Mouse (Mus musculus) adrenal gland, postnatal 14 days (tissue): ENCODE measurements around the gene Cldn9. TPM values are rescaled to one million over a fixed set of nuclear protein-coding genes. Genes with fewer than 3 reads are reported as not detected.

Experiments used
- DNase-seq: peaks from one replicate; pipeline ENCODE4 v3.0.0; 2021; ENCODE audit warnings: mixed read lengths
- long read RNA-seq, 2 experiments: library from polyadenylated mRNA; stranded (forward); transcript quantifications; one replicate each; pipeline ENCODE4 v2.0.0; 2021
- total RNA-seq: library from RNA; stranded (reverse); gene quantifications from 2 replicates; pipeline ENCODE4 v1.2.3, GENCODE M21; 2021

The Cldn9 gene
- total RNA-seq: not detected in 2 replicates
- long read RNA-seq, experiment 1: 0 reads
- long read RNA-seq, experiment 2: 0 reads

- DNase-seq: no peak
Measured at GRCm38 (mm10) chr17:23683856-23684672, at the start of gene Cldn9. Gene Cldn9, minus strand, starts transcription at chr17:23684026.

GRCm38 (mm10) chr17:23730441-23730840, 46.6 kb upstream of the Cldn9 start:
- no peak for DNase-seq

GRCm38 (mm10) chr17:23726758-23727142, 42.9 kb upstream of the Cldn9 start:
- DNase-seq: peak; percentile 91

- DNase-seq: peak; percentile 98
Measured at GRCm38 (mm10) chr17:23725999-23726757, 42.4 kb upstream of the Cldn9 start, which contains the start of gene Pkmyt1. Gene Pkmyt1, plus strand, starts transcription at chr17:23726336.

- DNase-seq: no peak
Measured at GRCm38 (mm10) chr17:23725477-23725876, 41.7 kb upstream of the Cldn9 start.

- DNase-seq: no peak
Measured at GRCm38 (mm10) chr17:23722376-23723125, 38.7 kb upstream of the Cldn9 start, which contains the start of gene 1520401A03Rik. Gene 1520401A03Rik, minus strand, starts transcription at chr17:23722783.

GRCm38 (mm10) chr17:23721886-23722285, 38.1 kb upstream of the Cldn9 start:
- DNase-seq: peak; percentile 48

DNA sequence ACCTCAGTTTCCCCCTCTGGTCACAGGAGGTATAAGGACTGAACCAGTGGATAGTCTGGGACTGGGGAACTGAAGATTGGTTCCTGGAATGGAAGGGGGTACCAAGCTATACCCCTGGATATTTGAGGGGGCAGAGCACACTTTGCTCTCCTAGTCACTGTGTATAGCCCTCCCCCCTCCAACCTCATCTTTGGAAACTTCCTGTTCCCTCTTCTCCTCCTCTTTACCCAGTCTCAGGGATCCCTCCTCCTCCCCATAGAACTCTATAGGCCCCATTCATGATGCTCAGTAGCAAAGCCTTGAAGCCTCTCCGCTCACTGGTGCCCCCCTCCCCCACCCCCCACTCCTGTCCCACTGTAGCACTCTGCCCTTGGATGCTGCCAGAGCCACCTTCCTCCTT, 35.6 kb upstream of the Cldn9 start:
- no peak for DNase-seq

GRCm38 (mm10) chr17:23717003-23717402, 33.2 kb upstream of the Cldn9 start:
- DNase-seq: no peak

- peak; percentile 89 for DNase-seq
Measured at GRCm38 (mm10) chr17:23706212-23706611, 22.4 kb upstream of the Cldn9 start.

DNA sequence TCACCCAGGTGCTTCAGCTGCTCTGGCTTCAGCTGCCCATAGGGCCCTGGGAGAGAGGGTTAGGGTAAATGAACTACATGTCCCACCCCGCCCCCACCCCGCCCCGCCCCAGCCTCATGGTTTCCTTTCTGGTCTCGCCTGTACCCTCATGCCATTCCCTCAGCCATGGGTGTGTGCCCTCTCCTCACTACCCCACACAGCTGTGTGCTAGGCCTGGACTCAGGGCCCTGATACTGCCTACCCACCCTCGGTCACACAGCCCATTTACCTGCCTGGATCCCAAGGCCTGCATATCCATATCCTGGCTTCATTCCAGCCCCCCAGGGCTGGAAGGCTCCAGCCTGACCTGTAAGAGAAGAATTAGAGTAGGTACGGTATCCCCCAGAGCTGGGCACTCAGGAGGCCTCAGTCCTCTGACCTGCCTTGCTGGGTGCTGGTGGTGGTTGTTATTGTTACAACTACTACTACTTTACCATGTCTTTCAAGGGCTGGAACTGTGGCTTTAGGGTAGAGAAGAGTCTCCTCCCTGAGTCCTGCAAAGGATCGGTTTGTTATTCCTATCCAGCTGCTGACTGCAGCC, 21.8 kb upstream of the Cldn9 start:
- no peak for DNase-seq

DNA sequence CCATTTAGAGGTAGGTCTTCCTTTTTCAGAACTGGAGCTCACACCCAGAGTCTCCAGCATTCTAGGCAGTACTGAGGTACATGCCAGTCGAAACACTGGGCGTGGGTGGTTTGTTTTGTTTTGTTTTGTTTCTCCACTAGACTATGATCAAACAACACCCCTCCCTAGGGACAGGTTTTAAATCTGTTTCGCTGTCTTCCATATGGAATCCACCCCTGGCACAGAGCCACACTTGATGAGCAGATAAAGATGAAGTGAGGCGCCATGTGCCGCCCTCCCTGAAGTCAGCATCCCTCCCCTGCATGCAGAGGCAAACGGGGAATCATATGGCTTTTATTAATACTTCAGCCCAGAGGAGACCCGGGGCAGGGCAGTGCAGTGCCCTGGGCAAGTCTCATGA, 20.9 kb upstream of the Cldn9 start:
- DNase-seq: no peak

- DNase-seq: no peak
Measured at GRCm38 (mm10) chr17:23703301-23703700, 19.5 kb upstream of the Cldn9 start.

- DNase-seq: peak; percentile 96
Measured at GRCm38 (mm10) chr17:23700079-23700478, 16.3 kb upstream of the Cldn9 start.

GRCm38 (mm10) chr17:23699131-23700077, 15.6 kb upstream of the Cldn9 start:
- peak; percentile 60 for DNase-seq

GRCm38 (mm10) chr17:23695801-23696200, 12.0 kb upstream of the Cldn9 start:
- DNase-seq: no peak

GRCm38 (mm10) chr17:23694491-23694890, 10.7 kb upstream of the Cldn9 start:
- DNase-seq: no peak

- DNase-seq: no peak
Measured at GRCm38 (mm10) chr17:23683226-23683625, 600 bp downstream of the Cldn9 start.

GRCm38 (mm10) chr17:23682530-23682929, 1.3 kb downstream of the Cldn9 start:
- DNase-seq: no peak

GRCm38 (mm10) chr17:23682092-23682491, 1.7 kb downstream of the Cldn9 start:
- no peak for DNase-seq

- DNase-seq: peak; percentile 70
Measured at GRCm38 (mm10) chr17:23681086-23681485, 2.7 kb downstream of the Cldn9 start.
